8 mouse cellular contexts compared by ENCODE assay signal in the genomic region with DNA sequence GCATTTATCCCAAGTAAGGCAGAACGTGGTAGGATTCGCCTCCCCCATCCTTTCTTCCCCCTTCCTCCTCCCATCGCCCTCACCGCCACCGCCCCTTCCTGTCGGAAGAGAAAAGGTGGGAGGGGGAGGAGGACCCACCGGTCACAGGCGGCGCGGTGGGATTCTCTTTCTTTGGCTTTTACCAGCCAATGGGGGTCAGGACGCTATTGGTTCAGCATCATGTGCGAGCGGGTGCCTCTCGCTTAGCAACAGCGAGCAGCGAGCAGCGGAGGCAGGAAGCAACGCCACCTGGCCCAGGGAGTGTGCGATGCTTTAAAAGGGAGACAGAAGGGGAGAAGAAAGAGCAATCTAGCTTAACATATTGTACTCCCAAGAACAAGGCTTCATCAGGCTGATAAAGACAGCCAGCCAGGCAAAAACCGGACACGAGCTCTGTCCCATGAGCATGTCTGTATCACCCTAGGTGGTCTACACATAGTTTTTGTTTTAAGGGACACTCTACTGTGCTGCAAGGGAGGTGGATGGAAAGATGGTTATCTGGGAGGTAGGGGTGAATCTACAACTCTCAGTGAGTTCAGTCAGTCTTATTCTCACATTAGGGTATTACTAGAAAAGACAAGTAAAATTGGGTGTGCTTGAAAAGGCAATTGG.
DNase-seq lines count a peak whose midpoint lies in the region; ATAC-seq lines count a peak whose summit lies in the region.

No protein-coding gene starts in this region.

- H3K9me3 ChIP-seq in limb, embryonic 11.5 days (ENCODE audit: control insufficient read depth, low read length) = no peaks in the 10 kb centered on the region
- H3K9me3 ChIP-seq in midbrain, embryonic 14.5 days (ENCODE audit: control insufficient read depth, low read length) = no peaks in the 10 kb centered on the region

- H3K4me3 ChIP-seq in limb, embryonic 11.5 days (ENCODE audit: low read depth, low read length) = peak overlapping the region; percentile 30
- H3K4me3 ChIP-seq in midbrain, embryonic 14.5 days (replicated peaks; ENCODE audit: low read depth, low read length) = peak overlapping the region; percentile 24

- H3K4me1 ChIP-seq in limb, embryonic 11.5 days (ENCODE audit: control insufficient read depth, insufficient read depth, low read length) = peaks cover 8% of the 10 kb centered on the region; the same call in 1 of the 2 replicates
- peaks cover 31% of the 10 kb centered on the region for H3K4me1 ChIP-seq in midbrain, embryonic 14.5 days (ENCODE audit: control insufficient read depth, insufficient read depth, low read length)

- ATAC-seq in limb, embryonic 11.5 days (ENCODE audit: insufficient number of reproducible peaks, low FRiP score, low TSS enrichment, low read depth) = peak; percentile 80
- peak; percentile 94 for ATAC-seq in midbrain, embryonic 14.5 days (ENCODE audit: low FRiP score, low TSS enrichment)

- no peaks in the 10 kb centered on the region for H3K36me3 ChIP-seq in limb, embryonic 11.5 days (ENCODE audit: control insufficient read depth, insufficient read depth, low read length)
- H3K36me3 ChIP-seq in midbrain, embryonic 14.5 days (ENCODE audit: control insufficient read depth, insufficient read depth, low read length) = no peaks in the 10 kb centered on the region

- WGBS in limb, embryonic 11.5 days = under 1% methylated on average over 18 of the region's 21 CpGs
- under 1% methylated on average over 21 of the region's 21 CpGs for WGBS in midbrain, embryonic 14.5 days

- H3K27ac ChIP-seq in limb, embryonic 11.5 days (replicated peaks; ENCODE audit: low read depth, low read length) = peak overlapping the region; percentile 52; the same call in 1 of the 2 replicates
- peak overlapping the region; percentile 96 for H3K27ac ChIP-seq in midbrain, embryonic 14.5 days (replicated peaks; ENCODE audit: low read depth, low read length)

- H3K4me2 ChIP-seq in limb, embryonic 11.5 days (ENCODE audit: low read depth, severe bottlenecking) = peak overlapping the region; percentile 61
- peak overlapping the region; percentile 55 for H3K4me2 ChIP-seq in midbrain, embryonic 14.5 days (ENCODE audit: low read length)

- DNase-seq in adrenal gland, adult (ENCODE audit: inconsistent age in 2 of 2, low spot score in 1 of 2) = peak; percentile 55 to 79
- no peak for DNase-seq in adrenal gland, adult 8-10 months
- peak; percentile 46 to 81 for DNase-seq in cerebellum, postnatal 4 days (ENCODE audit: low spot score in 2 of 2)
- peak; percentile 31 to 59 for DNase-seq in heart, adult 18-20 months
- peak; percentile 18 for DNase-seq in kidney, adult 11 months
- DNase-seq in limb, embryonic 11.5 days (ENCODE audit: low spot score) = peak; percentile 89
- peak; percentile 96 for DNase-seq in midbrain, embryonic 14.5 days
- DNase-seq in spleen, postnatal 36 days (ENCODE audit: low spot score in 2 of 2) = peak; percentile 71

- no peaks in the 10 kb centered on the region for H3K27me3 ChIP-seq in limb, embryonic 11.5 days (ENCODE audit: control insufficient read depth, insufficient read depth, low read length)
- H3K27me3 ChIP-seq in midbrain, embryonic 14.5 days (ENCODE audit: control insufficient read depth, insufficient read depth, low read length) = no peaks in the 10 kb centered on the region

- peak overlapping the region; percentile 37 for H3K9ac ChIP-seq in limb, embryonic 11.5 days (ENCODE audit: low read length)
- peak overlapping the region; percentile 55 for H3K9ac ChIP-seq in midbrain, embryonic 14.5 days (replicated peaks; ENCODE audit: low read length)
